ENCODE assay signal across 15 mouse cellular contexts in the genomic region with DNA sequence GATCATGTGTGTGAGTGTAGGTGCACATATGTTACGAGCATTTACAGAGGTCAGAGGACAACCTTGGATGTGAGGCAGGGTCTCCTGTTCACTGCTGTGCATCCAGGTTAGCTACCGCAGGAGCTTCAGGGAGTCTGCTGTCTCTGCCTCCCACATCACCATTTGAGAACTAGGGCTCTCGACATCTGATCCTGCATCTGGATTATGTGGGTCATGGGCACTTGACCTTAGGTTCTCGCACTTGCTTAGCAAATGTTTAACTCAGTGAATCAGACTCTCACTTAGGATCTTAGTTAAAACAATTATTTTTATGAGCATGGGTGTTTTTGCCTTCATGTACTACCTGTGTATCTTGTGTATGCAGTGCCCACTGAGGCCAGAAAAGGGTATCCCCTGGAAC. TPM values are rescaled to one million over a fixed set of nuclear protein-coding genes. Genes with fewer than 3 reads are reported as not detected.
A peak's percentile ranks its signal among the peaks of the same experiment; 100 is the strongest.
DNase-seq lines count a peak whose midpoint lies in the region.
"Had no signal": no experiment of that assay in that cellular context is flagged by ENCODE, and none has a peak within 500 bp of the region (broad histone marks: within the 10 kb centered on the region; RNA-seq: fewer than 3 reads in every experiment).

No protein-coding gene starts in this region.

- peak; percentile 8 for DNase-seq in kidney, adult 11 months
- DNase-seq in kidney, postnatal 10 days, result no peak
- peak; percentile 21 for DNase-seq in embryo, embryonic 11 days
- peak; percentile 69 for DNase-seq in kidney, adult 9 months
- peak; percentile 20 to 49 for DNase-seq in kidney, postnatal 36 days
- no peak for DNase-seq in spleen, adult 18-20 months
- no peak for DNase-seq in gastrocnemius, postnatal 14 days
- DNase-seq: adrenal gland, postnatal 25 days; cerebellum, adult 11-12 months; cerebellum, adult 9-11 months; heart, postnatal 36 days; liver, postnatal 0 days; lung, postnatal 36 days; thymus, adult 18-20 months; thymus, postnatal 25 days had no signal

- intact Hi-C loops in gastrocnemius, postnatal 14 days (cut with DNase I; ENCODE audit: low total_unique reads), result no loop called here

RNA-seq across cellular contexts. Expression of gene Ednra, which starts 49.6 kb away (rescaled TPM):
- 1 to 10 TPM; 5.1 to 7.3 TPM for total RNA-seq in gastrocnemius, postnatal 14 days (2021)

Comparison
In these comparisons a context has a peak if more than half of its experiments do, and no peak if none do; other contexts are left out.
1. DNase-seq: peak in kidney, adult 11 months (single experiment), embryo, embryonic 11 days (single experiment), kidney, adult 9 months (single experiment) and kidney, postnatal 36 days (2 of 2); none in kidney, postnatal 10 days (single experiment), spleen, adult 18-20 months (0 of 2) and gastrocnemius, postnatal 14 days (single experiment).